In genomic region chr2:144414646-144415045, GRCm38 (mm10) we compare ENCODE assay signal across 20 mouse cellular contexts. TPM values are rescaled to one million over a fixed set of nuclear protein-coding genes. Genes with fewer than 3 reads are reported as not detected.
DNase-seq lines count a peak whose midpoint lies in the region; ATAC-seq lines count a peak whose summit lies in the region.
"Had no signal": no experiment of that assay in that cellular context is flagged by ENCODE, and none has a peak within 500 bp of the region (broad histone marks: within the 10 kb centered on the region; RNA-seq: fewer than 3 reads in every experiment).

No protein-coding gene starts in this region.

- intact Hi-C loops in left cerebral cortex, postnatal 14 days (cut with DNase I), result no loop called here

- ATAC-seq in frontal cortex, adult (ENCODE audit: low TSS enrichment), result peak; percentile 75
- ATAC-seq: CD4-positive, CD25-positive, alpha-beta regulatory T cell, adult 4 months; forebrain, embryonic 15.5 days; inflammation-experienced regulatory T-cells, adult 6 months; liver, postnatal 0 days; lung, postnatal 0 days; midbrain, embryonic 15.5 days had no signal

- DNase-seq in frontal cortex, postnatal 14 days (ENCODE audit: low spot score in 2 of 2), result no peak
- peak; percentile 56 to 58 for DNase-seq in left cerebral cortex, adult 18-20 months (ENCODE audit: low spot score in 2 of 2)
- DNase-seq in left cerebral cortex, postnatal 14 days (ENCODE audit: low spot score in 2 of 2), result no peak
- DNase-seq in cerebellum, adult 18-20 months, result peak; percentile 36 to 37
- DNase-seq in cerebellum, postnatal 25 days, result peak; percentile 27 to 37
- no peak for DNase-seq in embryo, embryonic 10.5 days (ENCODE audit: low spot score)
- no peak for DNase-seq in embryo, embryonic 11 days
- DNase-seq: adrenal gland, postnatal 25 days; heart, postnatal 36 days; kidney, adult 18-20 months; layer of hippocampus, postnatal 36 days; liver, postnatal 0 days; spleen, adult 18-20 months; thymus, postnatal 36 days had no signal

RNA-seq across cellular contexts. Expression of gene Pet117, which starts 45.9 kb away (rescaled TPM):
- total RNA-seq in left cerebral cortex, adult 18-20 months (2021), result 10 to 100 TPM in 1 of 2 experiments, 1 to 10 TPM in 1; 3.2 to 11.0 TPM
- total RNA-seq in left cerebral cortex, postnatal 14 days (2021), result 1 to 10 TPM; 4.7 to 9.4 TPM

RNA-seq across cellular contexts. Expression of gene Kat14, which starts 45.9 kb away (rescaled TPM):
- 10 to 100 TPM; 38.0 to 39.6 TPM for total RNA-seq in left cerebral cortex, adult 18-20 months (2021)
- 10 to 100 TPM; 32.0 to 33.7 TPM for total RNA-seq in left cerebral cortex, postnatal 14 days (2021)

Comparison
In these comparisons a context has a peak if more than half of its experiments do, and no peak if none do; other contexts are left out.
1. DNase-seq: peak in left cerebral cortex, adult 18-20 months (2 of 2), cerebellum, adult 18-20 months (2 of 2) and cerebellum, postnatal 25 days (2 of 2); none in frontal cortex, postnatal 14 days (0 of 2), left cerebral cortex, postnatal 14 days (0 of 2), embryo, embryonic 10.5 days (single experiment) and embryo, embryonic 11 days (single experiment).